Mouse (Mus musculus) C2C12 (cell line): ENCODE data around the gene Izumo1.

ENCODE experiments used
- CEBPB ChIP-seq: IDR thresholded peaks from one replicate; pipeline ENCODE4 v1.6.1; 2011; ENCODE audit warnings: low read depth, mild to moderate bottlenecking, control low read depth, moderate library complexity
- CTCF ChIP-seq: IDR thresholded peaks from one replicate; pipeline ENCODE4 v1.5.1; 2011; ENCODE audit not compliant: control insufficient read depth, insufficient read depth, insufficient read length
- MYOG ChIP-seq: IDR thresholded peaks from one replicate; pipeline ENCODE4 v1.6.1; 2011; ENCODE audit not compliant: control insufficient read depth, insufficient read length; ENCODE audit errors: extremely low read depth
- USF1 ChIP-seq: IDR thresholded peaks from one replicate; pipeline ENCODE4 v1.6.1; 2011; ENCODE audit warnings: low read depth, mild to moderate bottlenecking, control low read depth, moderate library complexity

GRCm38 (mm10) chr7:45649351-45649750 lies 27.7 kb downstream of the Izumo1 start:
- no peak for TF ChIP-seq CTCF
- no peak for TF ChIP-seq USF1
- TF ChIP-seq MYOG, result no peak
- no peak for TF ChIP-seq CEBPB
